Mouse (Mus musculus): ENCODE measurements around the gene Trp53i11.

DNA sequence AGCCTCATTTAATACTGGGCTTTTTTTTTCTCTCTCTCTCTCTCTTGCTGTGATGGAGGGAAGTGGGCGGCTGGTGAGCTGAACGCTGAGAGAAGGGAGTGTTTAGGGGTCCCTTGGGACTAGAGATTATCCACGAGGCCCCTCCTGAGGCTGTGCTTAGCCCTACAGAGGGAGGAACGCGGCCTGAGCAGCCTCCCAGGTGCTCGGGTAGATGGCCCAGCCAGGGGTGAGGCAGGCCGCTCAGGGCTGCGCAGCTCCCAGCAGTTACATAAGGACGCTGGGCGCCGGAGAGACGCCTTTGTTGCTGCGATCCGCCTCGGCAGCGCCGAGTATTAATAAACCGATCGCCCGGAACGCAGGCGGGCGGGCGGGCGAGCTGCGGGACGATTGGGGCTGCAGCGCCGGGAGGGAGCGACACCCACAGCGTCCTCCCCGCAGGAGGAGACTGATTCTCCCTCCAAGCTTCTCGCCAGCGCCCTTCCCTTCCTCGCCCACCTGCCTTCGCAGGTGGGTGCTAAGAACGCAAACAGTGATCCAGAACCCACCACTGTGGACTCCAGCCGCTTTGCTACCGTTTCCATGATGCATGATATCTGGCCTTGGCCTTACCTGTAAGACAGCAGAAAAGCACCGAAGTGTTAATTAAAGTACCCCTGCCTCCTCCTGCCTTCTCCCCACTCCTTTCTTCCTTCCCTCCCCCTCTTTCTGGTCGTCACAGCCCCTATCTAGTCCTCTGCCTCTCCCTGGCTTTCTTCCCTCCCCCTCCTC is 7.1 kb upstream of the Trp53i11 start:
- TF ChIP-seq CTCF (IDR thresholded peaks at IDR 0.05; ENCODE audit: low read depth, low read length) (no peak), GATA2 (IDR thresholded peaks at IDR 0.05; ENCODE audit: borderline replicate concordance, low read depth, low read length) (no peak), TAL1 (conservative IDR thresholded peaks at IDR 0.05; ENCODE audit: low read depth, low read length) (no peak), GATA1 (IDR thresholded peaks at IDR 0.05; ENCODE audit: borderline replicate concordance, low read length) (no peak), POLR2AphosphoS5 (IDR thresholded peaks at IDR 0.05; ENCODE audit: insufficient replicate concordance, low read depth, low read length) (no peak)

All from G1E (cell line).